Mouse (Mus musculus) retina, postnatal 1 day (tissue): Measurements from ENCODE around the gene St6galnac5.
A peak's percentile ranks its signal among the peaks of the same experiment; 100 is the strongest.

Experiments
- DNase-seq: peaks from one replicate; pipeline ENCODE4 v3.0.0-alpha.2; 2012

Gene St6galnac5

GRCm38 (mm10) chr3:152950299-152950698 is 31.7 kb downstream of the St6galnac5 start:
- no peak for DNase-seq

- no peak for DNase-seq
Observed at GRCm38 (mm10) chr3:152949233-152949777, 32.7 kb downstream of the St6galnac5 start.

- no peak for DNase-seq
Observed at GRCm38 (mm10) chr3:152948556-152948955, 33.5 kb downstream of the St6galnac5 start.

DNA sequence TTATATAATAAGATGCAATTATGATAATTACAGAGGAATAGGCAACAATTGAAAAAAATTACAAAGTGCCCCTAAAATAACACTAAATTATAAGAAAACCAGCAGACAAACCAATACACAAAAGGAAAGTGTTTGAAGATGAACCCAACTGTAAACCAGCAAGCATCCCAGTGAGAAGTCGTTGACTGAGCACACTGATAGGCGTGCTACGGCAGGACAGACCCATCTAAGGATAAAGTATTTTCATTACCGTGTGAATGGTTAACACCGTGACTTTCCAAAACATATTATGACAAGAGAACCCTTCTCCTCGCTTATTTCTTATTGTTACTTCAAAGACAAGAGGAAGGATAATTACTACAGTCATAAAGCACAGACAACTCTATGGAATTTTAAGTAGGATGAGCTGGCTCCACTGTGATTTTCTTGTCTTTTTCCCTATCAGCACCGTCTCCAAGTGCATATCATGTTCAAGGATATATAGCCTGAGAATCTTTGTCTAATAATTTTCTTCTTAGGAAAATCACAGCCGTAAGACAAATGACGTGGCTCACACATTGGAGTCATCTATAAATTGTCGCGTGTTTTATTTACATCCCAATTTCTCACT is 34.9 kb downstream of the St6galnac5 start:
- DNase-seq: no peak

DNA sequence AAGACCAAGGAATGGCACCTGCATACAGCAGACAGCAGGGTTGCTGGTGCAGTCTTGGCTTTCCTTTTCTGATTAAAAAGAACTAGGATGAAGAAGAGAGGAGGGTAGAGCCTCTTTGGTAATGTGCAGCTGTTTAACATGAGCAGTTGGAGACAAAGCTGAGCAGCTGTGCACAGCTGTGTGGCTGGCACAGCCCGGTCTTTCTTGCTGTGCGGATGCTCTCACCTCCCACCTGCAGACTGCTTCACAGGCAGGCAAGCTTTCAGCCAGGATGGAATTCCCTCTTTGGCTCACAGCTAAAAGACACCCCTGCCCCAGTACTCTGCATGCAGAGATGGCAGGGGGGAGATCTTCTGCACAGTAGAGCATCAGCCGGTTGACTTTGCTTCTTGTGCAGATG is 37.3 kb downstream of the St6galnac5 start:
- DNase-seq: no peak

GRCm38 (mm10) chr3:152942985-152943384 is 39.1 kb downstream of the St6galnac5 start:
- no peak for DNase-seq

DNA sequence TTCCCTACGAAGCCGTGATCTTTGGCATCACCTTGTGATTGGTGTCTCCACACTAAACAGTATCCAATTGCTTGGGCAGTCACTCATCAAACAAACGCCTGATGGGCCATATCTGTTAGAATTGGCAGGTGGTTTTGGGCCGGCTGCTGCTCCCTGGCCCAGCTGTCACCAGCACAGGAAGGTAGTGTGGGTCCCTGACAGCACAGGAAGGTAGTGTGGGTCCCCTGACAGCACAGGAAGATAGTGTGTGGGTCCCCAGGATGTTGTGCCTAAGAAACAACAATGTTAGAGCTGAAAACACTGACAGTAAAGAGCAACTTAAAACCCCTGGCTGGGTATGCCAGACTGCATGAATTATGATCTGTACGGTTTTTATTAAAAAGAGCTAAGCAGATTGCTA is 40.4 kb downstream of the St6galnac5 start:
- DNase-seq: no peak

DNA sequence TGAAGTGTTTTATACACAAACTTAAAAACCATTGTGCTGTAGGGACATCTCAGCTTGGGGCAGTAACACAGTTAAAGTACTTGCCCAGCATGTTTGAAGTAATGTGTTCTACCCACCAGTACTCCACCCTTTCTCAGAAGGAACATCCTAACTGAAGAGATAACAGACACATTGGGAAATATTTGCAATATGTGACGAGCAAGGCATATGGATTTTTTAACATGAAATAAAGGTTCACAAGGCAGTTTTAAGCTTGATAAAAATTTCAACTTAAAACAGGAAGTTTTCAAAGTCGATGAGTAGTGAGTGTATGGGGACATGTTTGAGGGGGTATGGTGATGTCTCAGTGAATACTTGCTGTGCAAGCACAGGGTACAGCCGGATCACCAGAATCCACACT is 45.7 kb downstream of the St6galnac5 start:
- no peak for DNase-seq

GRCm38 (mm10) chr3:152933737-152934136 is 48.3 kb downstream of the St6galnac5 start:
- DNase-seq: no peak

GRCm38 (mm10) chr3:152932544-152932943 is 49.5 kb downstream of the St6galnac5 start:
- no peak for DNase-seq

- no peak for DNase-seq
Observed at GRCm38 (mm10) chr3:152932096-152932495, 50.0 kb downstream of the St6galnac5 start.

GRCm38 (mm10) chr3:152931354-152931753 is 50.7 kb downstream of the St6galnac5 start:
- DNase-seq: no peak

DNA sequence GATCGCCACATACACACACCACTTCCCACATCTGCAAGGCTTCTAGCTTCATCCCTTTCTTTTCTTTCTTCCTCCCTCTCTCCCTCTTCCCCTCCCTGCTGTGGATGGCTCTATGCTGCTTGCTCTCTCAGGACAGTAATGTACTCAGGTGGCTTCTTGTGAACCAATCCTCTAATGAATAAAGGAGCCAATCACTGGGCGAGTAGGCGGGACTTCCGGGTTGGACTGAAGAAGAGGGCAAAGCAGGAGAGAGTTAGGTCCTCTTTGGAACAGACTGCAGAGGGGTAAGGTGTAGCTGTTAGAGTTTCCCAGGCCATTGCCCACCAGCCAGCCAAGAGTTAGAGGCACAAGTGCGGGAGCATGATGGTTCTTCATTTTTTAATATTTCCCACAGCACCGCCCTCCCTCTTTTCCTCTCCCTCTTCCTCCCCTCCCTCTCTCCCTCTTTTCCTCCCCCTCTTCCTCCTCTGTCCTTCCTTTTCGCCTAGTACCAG is 52.2 kb downstream of the St6galnac5 start:
- no peak for DNase-seq

DNA sequence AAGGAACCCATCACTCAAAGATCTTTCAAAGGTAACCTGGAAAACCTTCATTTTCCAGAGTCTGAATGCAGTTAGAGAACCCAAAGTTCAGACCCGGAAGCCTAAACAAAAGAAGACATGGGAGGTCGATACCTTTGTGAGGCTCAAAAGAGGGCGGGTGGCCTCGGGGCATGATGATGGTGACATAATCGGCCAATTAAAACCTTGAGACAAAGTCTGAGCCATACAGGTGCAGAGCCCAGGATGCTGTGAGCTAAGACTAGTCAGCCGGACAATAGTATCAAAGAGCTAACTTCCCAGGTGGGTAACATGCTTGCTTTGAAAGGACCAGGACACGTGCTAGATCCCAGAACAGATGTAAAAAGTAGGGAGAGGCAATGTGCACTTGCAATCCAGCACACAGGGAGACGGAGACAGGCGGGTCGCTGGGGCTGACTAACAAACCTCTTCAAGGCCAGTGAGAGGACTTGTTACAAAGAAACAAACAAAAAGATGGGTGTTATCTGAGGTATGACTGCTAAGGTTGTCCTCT is 52.7 kb downstream of the St6galnac5 start:
- no peak for DNase-seq

- DNase-seq: peak; percentile 79
Observed at GRCm38 (mm10) chr3:152928287-152928975, 53.6 kb downstream of the St6galnac5 start.

- DNase-seq: no peak
Observed at GRCm38 (mm10) chr3:152926166-152926565, 55.9 kb downstream of the St6galnac5 start.

- no peak for DNase-seq
Observed at GRCm38 (mm10) chr3:152925364-152925763, 56.7 kb downstream of the St6galnac5 start.

DNA sequence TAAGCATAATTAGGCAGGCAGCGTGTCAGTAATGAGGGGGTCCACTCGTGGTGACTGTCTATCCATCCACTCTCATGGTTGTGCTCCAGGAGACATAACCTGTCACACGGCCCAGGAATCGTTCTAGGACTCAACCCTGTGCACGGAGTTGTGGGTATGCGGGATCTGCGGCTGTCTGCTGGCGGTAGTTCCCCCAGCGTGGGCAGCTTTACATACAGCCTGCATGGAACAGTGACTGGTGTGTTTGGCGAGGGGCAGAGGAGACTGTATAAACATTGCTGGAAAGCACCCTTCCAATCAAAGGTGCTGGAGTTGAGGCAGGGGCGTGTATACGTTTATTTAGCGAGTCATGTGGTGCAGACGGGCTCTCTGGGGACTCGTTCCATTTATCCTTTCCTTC is 58.5 kb downstream of the St6galnac5 start:
- DNase-seq: no peak

- no peak for DNase-seq
Observed at GRCm38 (mm10) chr3:152920365-152920764, 61.7 kb downstream of the St6galnac5 start.

DNA sequence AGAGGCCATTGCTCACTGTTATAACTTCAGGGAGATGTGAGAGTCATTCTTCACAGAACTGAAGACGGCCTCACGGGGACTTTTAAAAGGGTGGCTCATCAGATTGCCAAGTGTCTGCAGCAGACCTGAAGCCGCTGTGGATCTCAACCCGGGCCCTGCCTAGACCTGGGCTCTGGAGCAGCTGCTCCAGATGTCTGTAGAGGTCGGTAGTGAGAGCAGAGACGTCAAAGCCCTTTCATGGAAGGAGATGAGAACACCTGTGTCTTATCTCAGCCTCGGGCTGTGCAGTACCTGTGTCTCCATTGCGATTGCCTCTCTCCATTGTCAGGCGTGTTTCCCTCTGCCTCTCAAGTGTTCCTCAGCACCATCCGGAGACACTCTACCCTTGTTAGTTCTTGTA is 62.9 kb downstream of the St6galnac5 start:
- DNase-seq: no peak

GRCm38 (mm10) chr3:152917579-152917978 is 64.5 kb downstream of the St6galnac5 start:
- no peak for DNase-seq

DNA sequence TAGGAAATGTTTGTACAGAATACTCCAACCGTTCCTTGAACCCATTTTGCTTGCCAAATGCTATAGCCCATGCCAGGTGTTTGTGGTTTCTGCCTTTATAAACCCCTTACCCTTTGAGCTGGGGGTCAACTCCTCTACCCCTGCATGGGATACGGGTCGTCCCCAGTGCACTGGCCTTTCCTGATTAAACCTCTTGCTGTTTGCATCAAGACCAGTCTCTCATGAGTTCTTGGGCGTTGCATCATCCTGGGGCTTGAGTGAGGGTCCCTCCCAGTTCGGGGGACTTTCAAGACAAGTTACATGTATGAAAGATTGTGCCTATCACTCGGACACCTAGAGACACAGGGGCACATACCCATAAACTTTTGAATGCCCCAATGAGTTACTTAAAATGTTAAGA is 67.7 kb downstream of the St6galnac5 start:
- no peak for DNase-seq

GRCm38 (mm10) chr3:152913625-152914024 is 68.4 kb downstream of the St6galnac5 start:
- no peak for DNase-seq

- no peak for DNase-seq
Observed at GRCm38 (mm10) chr3:152913150-152913549, 68.9 kb downstream of the St6galnac5 start.
